Mouse (Mus musculus): ENCODE results near the gene Pskh1.

The Pskh1 gene

GRCm38 (mm10) chr8:105957813-105958212 is 57.6 kb downstream of the Pskh1 start:
- DNase-seq (ENCODE audit: low read depth, low spot score): no peak

- DNase-seq (ENCODE audit: low read depth, low spot score): no peak
Measured at GRCm38 (mm10) chr8:105959350-105959749, 59.1 kb downstream of the Pskh1 start.

DNA sequence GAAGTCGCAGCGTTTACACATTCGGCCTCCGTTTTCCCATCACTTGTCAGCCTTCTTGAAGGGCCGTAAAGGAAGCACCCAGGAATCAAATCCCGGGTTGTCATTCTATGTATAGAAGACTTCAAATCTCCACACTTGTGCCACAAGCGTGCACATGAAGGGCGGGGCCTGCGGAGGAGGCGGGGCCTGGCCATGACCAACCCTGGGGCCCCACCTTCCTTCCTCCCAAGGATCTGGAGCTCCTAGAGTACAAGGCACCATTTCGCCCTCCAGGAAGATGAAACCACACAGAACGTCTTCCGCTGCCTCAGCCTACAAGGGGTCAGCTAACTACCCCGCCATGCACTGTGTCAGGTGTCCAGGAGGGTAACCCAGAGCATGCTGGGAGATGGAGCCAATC is 60.9 kb downstream of the Pskh1 start:
- DNase-seq (ENCODE audit: low read depth, low spot score): no peak

- DNase-seq (ENCODE audit: low read depth, low spot score): no peak
Measured at GRCm38 (mm10) chr8:105961536-105961935, 61.3 kb downstream of the Pskh1 start.

- no peak for DNase-seq (ENCODE audit: low read depth, low spot score)
Measured at GRCm38 (mm10) chr8:105964506-105965265, 64.4 kb downstream of the Pskh1 start.

- DNase-seq (ENCODE audit: low read depth, low spot score): no peak
Measured at GRCm38 (mm10) chr8:105965266-105965904, 65.1 kb downstream of the Pskh1 start.

DNA sequence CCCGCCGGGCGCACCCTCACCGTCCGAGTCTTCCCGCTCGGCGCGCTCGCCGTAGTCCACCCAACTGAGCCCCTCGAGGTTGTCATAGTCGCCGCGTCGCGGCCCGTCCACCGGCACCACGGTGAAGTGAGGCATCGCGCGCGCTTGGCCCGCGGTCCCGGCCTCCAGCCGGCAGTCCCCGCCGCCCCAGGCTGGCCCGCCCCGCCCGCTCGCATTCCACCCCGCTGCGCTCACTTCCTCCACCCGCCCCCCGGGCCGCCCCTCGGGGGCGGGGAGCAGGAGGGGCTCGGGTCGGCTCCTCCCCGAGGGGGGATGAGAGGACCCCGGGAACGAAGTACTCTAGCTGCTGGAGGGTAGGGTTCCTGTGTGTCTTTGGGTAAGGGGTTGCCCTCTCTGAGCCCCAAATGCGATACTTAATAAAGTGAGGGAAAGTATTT is 65.7 kb downstream of the Pskh1 start, which contains the start of gene Slc12a4:
Gene Slc12a4 (minus strand): TSS at position 193 of the 437 bp plus-strand sequence.
- no peak for DNase-seq (ENCODE audit: low read depth, low spot score)

- no peak for DNase-seq (ENCODE audit: low read depth, low spot score)
Measured at GRCm38 (mm10) chr8:105966692-105967311, 66.6 kb downstream of the Pskh1 start.

GRCm38 (mm10) chr8:105969367-105969766 is 69.1 kb downstream of the Pskh1 start:
- no peak for DNase-seq (ENCODE audit: low read depth, low spot score)

DNA sequence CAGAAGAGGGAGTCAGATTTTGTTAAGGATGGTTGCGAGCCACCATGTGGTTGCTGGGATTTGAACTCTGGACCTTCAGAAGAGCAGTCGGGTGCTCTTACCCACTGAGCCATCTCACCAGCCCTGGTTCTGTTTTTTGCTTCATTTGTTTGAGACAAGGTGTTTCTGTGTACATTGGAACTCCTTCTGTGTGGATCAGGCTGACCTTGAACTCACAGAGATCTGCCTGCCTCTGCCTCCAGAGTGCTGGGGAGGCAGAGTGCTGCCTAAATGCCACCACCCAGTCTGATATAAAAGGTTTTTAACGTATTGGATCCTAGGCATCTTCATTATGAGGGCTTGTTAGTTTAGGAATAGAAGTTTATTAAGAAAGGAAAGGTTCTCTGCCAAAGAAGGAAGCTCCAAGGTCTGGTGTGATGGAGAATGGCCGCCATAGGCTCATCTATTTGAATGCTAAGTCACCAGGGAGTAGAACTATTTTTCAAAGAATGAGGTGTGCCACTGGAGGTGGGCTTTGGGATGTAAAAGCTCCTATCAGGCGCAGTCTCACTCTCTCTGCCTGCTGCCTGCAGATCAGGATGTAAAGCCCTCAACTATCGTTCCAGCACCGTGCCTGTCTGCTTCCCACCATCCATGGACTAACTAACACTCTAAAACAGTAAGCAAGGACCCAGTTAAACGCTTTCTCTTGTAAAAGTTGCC is 70.9 kb downstream of the Pskh1 start:
- no peak for DNase-seq (ENCODE audit: low read depth, low spot score)

- DNase-seq (ENCODE audit: low read depth, low spot score): no peak
Measured at GRCm38 (mm10) chr8:105975363-105975762, 75.1 kb downstream of the Pskh1 start.

GRCm38 (mm10) chr8:105979325-105979724 is 79.1 kb downstream of the Pskh1 start, which contains the start of gene Dpep3:
Dpep3 (minus strand) TSS chr8:105979429.
- no peak for DNase-seq (ENCODE audit: low read depth, low spot score)

DNA sequence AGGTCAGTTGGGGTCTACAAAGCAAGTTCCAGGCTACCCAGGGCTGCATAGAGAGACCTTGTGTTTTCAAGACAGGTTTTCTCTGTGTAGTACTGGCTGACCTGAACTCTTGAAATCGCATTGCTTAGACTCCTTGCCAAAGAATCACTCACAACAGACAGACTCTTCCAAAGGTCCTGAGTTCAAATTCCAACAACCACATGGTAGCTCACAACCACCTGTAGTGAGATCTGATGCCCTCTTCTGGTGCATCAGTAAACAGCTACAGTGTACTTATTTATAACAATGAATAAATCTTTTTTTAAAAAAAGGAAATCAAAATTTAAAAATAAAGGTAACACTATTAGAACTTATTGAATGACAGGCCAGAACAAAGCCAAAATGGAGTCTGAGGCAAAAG is 80.9 kb downstream of the Pskh1 start:
- no peak for DNase-seq (ENCODE audit: low read depth, low spot score)

Data from retina, adult 2 months (tissue).